Mouse (Mus musculus): Measurements from ENCODE around the gene Celsr1. TPM values are rescaled to one million over a fixed set of nuclear protein-coding genes. Genes with fewer than 3 reads are reported as not detected.

The Celsr1 gene
- polyA plus RNA-seq, 1 experiment from 2014 or later, result 2.2 TPM

GRCm38 (mm10) chr15:85963279-85963840 lies 70.2 kb downstream of the Celsr1 start:
- no peak overlapping the region for H3K9ac ChIP-seq (ENCODE audit: low read depth, low read length)
- ATAC-seq (replicated peaks; ENCODE audit: insufficient number of reproducible peaks, low FRiP score, low TSS enrichment), result no peak
- no peaks in the 10 kb centered on the region for H3K27me3 ChIP-seq (ENCODE audit: control insufficient read depth, insufficient read depth, low read length)
- H3K9me3 ChIP-seq (replicated peaks; ENCODE audit: control insufficient read depth, low read length), result no peaks in the 10 kb centered on the region
- no peaks in the 10 kb centered on the region for H3K36me3 ChIP-seq (ENCODE audit: control insufficient read depth, insufficient read depth, low read length)
- no peak overlapping the region for H3K4me2 ChIP-seq
- no peak overlapping the region for H3K27ac ChIP-seq (ENCODE audit: low read depth, low read length)
- WGBS (ENCODE audit: insufficient replicate concordance), result 62% methylated on average over 8 of the region's 8 CpGs
- no peak overlapping the region for H3K4me3 ChIP-seq (ENCODE audit: low read depth, low read length)
- H3K4me1 ChIP-seq (ENCODE audit: control insufficient read depth, insufficient read depth, low read length), result no peaks in the 10 kb centered on the region

- Histone ChIP-seq H3K4me3 (ENCODE audit: low read depth, low read length) (no peak overlapping the region), H3K9ac (ENCODE audit: low read depth, low read length) (no peak overlapping the region), H3K27me3 (ENCODE audit: control insufficient read depth, insufficient read depth, low read length) (no peaks in the 10 kb centered on the region), H3K9me3 (replicated peaks; ENCODE audit: control insufficient read depth, low read length) (no peaks in the 10 kb centered on the region), H3K4me2 (no peak overlapping the region), H3K36me3 (ENCODE audit: control insufficient read depth, insufficient read depth, low read length) (no peaks in the 10 kb centered on the region), H3K4me1 (ENCODE audit: control insufficient read depth, insufficient read depth, low read length) (no peaks in the 10 kb centered on the region), H3K27ac (ENCODE audit: low read depth, low read length) (no peak overlapping the region)
- WGBS (ENCODE audit: insufficient replicate concordance), result 91% methylated on average over 8 of the region's 8 CpGs
- no peak for ATAC-seq (replicated peaks; ENCODE audit: insufficient number of reproducible peaks, low FRiP score, low TSS enrichment)
Measured at GRCm38 (mm10) chr15:85962691-85963090, 70.9 kb downstream of the Celsr1 start.

GRCm38 (mm10) chr15:85961651-85962050 lies 71.9 kb downstream of the Celsr1 start:
- H3K27ac ChIP-seq (ENCODE audit: low read depth, low read length), result no peak overlapping the region

GRCm38 (mm10) chr15:85961131-85961530 lies 72.4 kb downstream of the Celsr1 start:
- Histone ChIP-seq H3K9me3 (replicated peaks; ENCODE audit: control insufficient read depth, low read length) (no peaks in the 10 kb centered on the region), H3K27me3 (ENCODE audit: control insufficient read depth, insufficient read depth, low read length) (no peaks in the 10 kb centered on the region), H3K27ac (ENCODE audit: low read depth, low read length) (no peak overlapping the region), H3K4me1 (ENCODE audit: control insufficient read depth, insufficient read depth, low read length) (no peaks in the 10 kb centered on the region), H3K4me2 (no peak overlapping the region), H3K36me3 (ENCODE audit: control insufficient read depth, insufficient read depth, low read length) (no peaks in the 10 kb centered on the region), H3K9ac (ENCODE audit: low read depth, low read length) (no peak overlapping the region), H3K4me3 (ENCODE audit: low read depth, low read length) (no peak overlapping the region)
- no peak for ATAC-seq (replicated peaks; ENCODE audit: insufficient number of reproducible peaks, low FRiP score, low TSS enrichment)
- 56% methylated on average over 7 of the region's 7 CpGs for WGBS (ENCODE audit: insufficient replicate concordance)

More at GRCm38 (mm10) chr15:85961651-85962050, 71.9 kb downstream of the Celsr1 start:
- WGBS (ENCODE audit: insufficient replicate concordance), result 74% methylated on average over 4 of the region's 4 CpGs
- H3K9me3 ChIP-seq (replicated peaks; ENCODE audit: control insufficient read depth, low read length), result no peaks in the 10 kb centered on the region
- H3K9ac ChIP-seq (ENCODE audit: low read depth, low read length), result no peak overlapping the region
- ATAC-seq (replicated peaks; ENCODE audit: insufficient number of reproducible peaks, low FRiP score, low TSS enrichment), result no peak
- H3K4me3 ChIP-seq (ENCODE audit: low read depth, low read length), result no peak overlapping the region
- no peaks in the 10 kb centered on the region for H3K4me1 ChIP-seq (ENCODE audit: control insufficient read depth, insufficient read depth, low read length)
- H3K4me2 ChIP-seq, result no peak overlapping the region
- no peaks in the 10 kb centered on the region for H3K36me3 ChIP-seq (ENCODE audit: control insufficient read depth, insufficient read depth, low read length)
- H3K27me3 ChIP-seq (ENCODE audit: control insufficient read depth, insufficient read depth, low read length), result no peaks in the 10 kb centered on the region

- no peak overlapping the region for H3K27ac ChIP-seq (ENCODE audit: low read depth, low read length)
Measured at GRCm38 (mm10) chr15:85956202-85956601, 77.4 kb downstream of the Celsr1 start.

GRCm38 (mm10) chr15:85953458-85953857 lies 80.1 kb downstream of the Celsr1 start:
- Histone ChIP-seq H3K36me3 (ENCODE audit: control insufficient read depth, insufficient read depth, low read length) (no peaks in the 10 kb centered on the region), H3K4me1 (ENCODE audit: control insufficient read depth, insufficient read depth, low read length) (0 out of 2 replicates have a peak, but pooled peaks cover 5% of the 10 kb centered on the region), H3K9me3 (replicated peaks; ENCODE audit: control insufficient read depth, low read length) (no peaks in the 10 kb centered on the region), H3K4me3 (ENCODE audit: low read depth, low read length) (no peak overlapping the region), H3K27me3 (ENCODE audit: control insufficient read depth, insufficient read depth, low read length) (no peaks in the 10 kb centered on the region), H3K4me2 (no peak overlapping the region), H3K27ac (ENCODE audit: low read depth, low read length) (no peak overlapping the region), H3K9ac (ENCODE audit: low read depth, low read length) (no peak overlapping the region)
- no peak for ATAC-seq (replicated peaks; ENCODE audit: insufficient number of reproducible peaks, low FRiP score, low TSS enrichment)
- WGBS (ENCODE audit: insufficient replicate concordance), result 74% methylated on average over 6 of the region's 6 CpGs

More at GRCm38 (mm10) chr15:85956202-85956601, 77.4 kb downstream of the Celsr1 start:
- Histone ChIP-seq H3K27me3 (ENCODE audit: control insufficient read depth, insufficient read depth, low read length) (no peaks in the 10 kb centered on the region), H3K4me3 (ENCODE audit: low read depth, low read length) (no peak overlapping the region), H3K9me3 (replicated peaks; ENCODE audit: control insufficient read depth, low read length) (no peaks in the 10 kb centered on the region), H3K4me1 (ENCODE audit: control insufficient read depth, insufficient read depth, low read length) (no peaks in the 10 kb centered on the region), H3K4me2 (no peak overlapping the region), H3K9ac (ENCODE audit: low read depth, low read length) (no peak overlapping the region), H3K36me3 (ENCODE audit: control insufficient read depth, insufficient read depth, low read length) (no peaks in the 10 kb centered on the region)
- WGBS (ENCODE audit: insufficient replicate concordance), result 69% methylated on average over 6 of the region's 6 CpGs
- no peak for ATAC-seq (replicated peaks; ENCODE audit: insufficient number of reproducible peaks, low FRiP score, low TSS enrichment)

GRCm38 (mm10) chr15:85949421-85950164 lies 84.0 kb downstream of the Celsr1 start:
- ATAC-seq (replicated peaks; ENCODE audit: insufficient number of reproducible peaks, low FRiP score, low TSS enrichment), result no peak
- no peaks in the 10 kb centered on the region for H3K27me3 ChIP-seq (ENCODE audit: control insufficient read depth, insufficient read depth, low read length)
- no peak overlapping the region for H3K4me2 ChIP-seq
- H3K4me3 ChIP-seq (ENCODE audit: low read depth, low read length), result no peak overlapping the region
- no peak overlapping the region for H3K9ac ChIP-seq (ENCODE audit: low read depth, low read length)
- no peaks in the 10 kb centered on the region for H3K9me3 ChIP-seq (replicated peaks; ENCODE audit: control insufficient read depth, low read length)
- H3K36me3 ChIP-seq (ENCODE audit: control insufficient read depth, insufficient read depth, low read length), result no peaks in the 10 kb centered on the region
- WGBS (ENCODE audit: insufficient replicate concordance), result 59% methylated on average over 16 of the region's 16 CpGs
- peak overlapping the region; percentile 22; the same call in 1 of the 2 replicates for H3K27ac ChIP-seq (ENCODE audit: low read depth, low read length)
- peaks cover 15% of the 10 kb centered on the region for H3K4me1 ChIP-seq (ENCODE audit: control insufficient read depth, insufficient read depth, low read length)

- WGBS (ENCODE audit: insufficient replicate concordance), result 60% methylated on average over 8 of the region's 8 CpGs
- ATAC-seq (replicated peaks; ENCODE audit: insufficient number of reproducible peaks, low FRiP score, low TSS enrichment), result no peak
- Histone ChIP-seq H3K27me3 (ENCODE audit: control insufficient read depth, insufficient read depth, low read length) (no peaks in the 10 kb centered on the region), H3K27ac (ENCODE audit: low read depth, low read length) (no peak overlapping the region), H3K9me3 (replicated peaks; ENCODE audit: control insufficient read depth, low read length) (no peaks in the 10 kb centered on the region), H3K4me1 (ENCODE audit: control insufficient read depth, insufficient read depth, low read length) (peaks cover 19% of the 10 kb centered on the region), H3K4me3 (ENCODE audit: low read depth, low read length) (no peak overlapping the region), H3K36me3 (ENCODE audit: control insufficient read depth, insufficient read depth, low read length) (no peaks in the 10 kb centered on the region), H3K9ac (ENCODE audit: low read depth, low read length) (no peak overlapping the region), H3K4me2 (no peak overlapping the region)
Measured at GRCm38 (mm10) chr15:85947967-85948366, 85.6 kb downstream of the Celsr1 start.

- WGBS (ENCODE audit: insufficient replicate concordance), result 66% methylated on average over 9 of the region's 9 CpGs
- Histone ChIP-seq H3K4me1 (ENCODE audit: control insufficient read depth, insufficient read depth, low read length) (peaks cover 19% of the 10 kb centered on the region), H3K36me3 (ENCODE audit: control insufficient read depth, insufficient read depth, low read length) (no peaks in the 10 kb centered on the region), H3K4me3 (ENCODE audit: low read depth, low read length) (no peak overlapping the region), H3K27me3 (ENCODE audit: control insufficient read depth, insufficient read depth, low read length) (no peaks in the 10 kb centered on the region), H3K9ac (ENCODE audit: low read depth, low read length) (no peak overlapping the region), H3K27ac (ENCODE audit: low read depth, low read length) (no peak overlapping the region), H3K9me3 (replicated peaks; ENCODE audit: control insufficient read depth, low read length) (no peaks in the 10 kb centered on the region), H3K4me2 (no peak overlapping the region)
- no peak for ATAC-seq (replicated peaks; ENCODE audit: insufficient number of reproducible peaks, low FRiP score, low TSS enrichment)
Measured at GRCm38 (mm10) chr15:85947541-85947940, 86.0 kb downstream of the Celsr1 start.

All from heart, embryonic 11.5 days (tissue).